Mouse (Mus musculus) ES-E14 (cell line): ENCODE data around the gene B130006D01Rik. TPM values are rescaled to one million over a fixed set of nuclear protein-coding genes. Genes with fewer than 3 reads are reported as not detected.

Experiments
- DNase-seq: peaks from one replicate; pipeline ENCODE4 v3.0.0-alpha.2; 2013; ENCODE audit warnings: low read depth, low spot score
- H3K27ac ChIP-seq: 2 replicates; pipeline ENCODE4 v1.5.1; 2012; ENCODE audit warnings: low read depth, mild to moderate bottlenecking, low read length, moderate library complexity, mixed read lengths; ENCODE audit not compliant: poor library complexity, insufficient read depth, severe bottlenecking
- H3K36me3 ChIP-seq: 2 replicates; pipeline ENCODE4 v1.6.1; 2012; ENCODE audit warnings: mild to moderate bottlenecking, low read length, moderate library complexity, mixed read lengths; ENCODE audit not compliant: control insufficient read depth, poor library complexity, insufficient read depth, severe bottlenecking
- H3K4me1 ChIP-seq, 2 experiments: fragments of 150-350 bp in 1 of 2; sonication (generic) in 1 of 2; 2 replicates each; pipeline ENCODE4 v1.6.1; 2012; ENCODE audit warnings: low read length in 2 of 2, mild to moderate bottlenecking in 1 of 2, mixed read lengths in 1 of 2; ENCODE audit not compliant: control insufficient read depth in 2 of 2, insufficient read depth in 2 of 2, poor library complexity in 1 of 2
- H3K4me3 ChIP-seq, 2 experiments: fragments of 150-350 bp in 1 of 2; sonication (generic) in 1 of 2; 2 replicates each; pipeline ENCODE4 v1.5.1; 2012; ENCODE audit warnings: low read length in 2 of 2, low read depth in 1 of 2, mild to moderate bottlenecking in 1 of 2, mixed read lengths in 1 of 2; ENCODE audit not compliant: insufficient read depth in 1 of 2, poor library complexity in 1 of 2, severe bottlenecking in 1 of 2
- H3K9ac ChIP-seq: 2 replicates; pipeline ENCODE4 v1.6.1; 2012; ENCODE audit warnings: low read depth, mild to moderate bottlenecking, low read length, mixed read lengths; ENCODE audit not compliant: poor library complexity, insufficient read depth, severe bottlenecking
- H3K9me3 ChIP-seq: fragments of 150-350 bp; sonication (generic); 2 replicates; pipeline ENCODE4 v1.6.1; 2012; ENCODE audit warnings: low read depth, mild to moderate bottlenecking, low read length; ENCODE audit not compliant: control insufficient read depth, insufficient read depth
- CHD2 ChIP-seq: IDR thresholded peaks from 2 replicates; pipeline ENCODE4 v1.6.1; 2014; ENCODE audit warnings: mild to moderate bottlenecking, low read depth, low read length, inconsistent platforms
- HCFC1 ChIP-seq: IDR thresholded peaks from 2 replicates; pipeline ENCODE4 v1.6.1; 2012; ENCODE audit warnings: low read length, inconsistent platforms, borderline replicate concordance; ENCODE audit not compliant: insufficient read depth
- MAFK ChIP-seq: IDR thresholded peaks from 2 replicates; pipeline ENCODE4 v1.6.1; 2014; ENCODE audit warnings: mild to moderate bottlenecking, low read depth, low read length, inconsistent platforms; ENCODE audit not compliant: insufficient read depth
- ZC3H11A ChIP-seq: IDR thresholded peaks from 2 replicates; pipeline ENCODE4 v1.6.1; 2012; ENCODE audit warnings: low read depth, mild to moderate bottlenecking, inconsistent platforms, low read length, borderline replicate concordance
- ZNF384 ChIP-seq: IDR thresholded peaks from 2 replicates; pipeline ENCODE4 v1.6.1; 2012; ENCODE audit warnings: low read depth, low read length, inconsistent platforms
- in situ Hi-C, 2 experiments: fragments of 600-800 bp; cut with MboI; formaldehyde crosslinking; loops; one replicate each; pipeline ENCODE4 v1.15.1; 2025; ENCODE audit warnings: low sequenced_read_pairs in 2 of 2, inconsistent platforms in 1 of 2; ENCODE audit not compliant: unreplicated experiment in 2 of 2
- total RNA-seq: library from RNA; depleted of rRNA; stranded (reverse); fragments of 300-350 nt; gene quantifications from 2 replicates; pipeline ENCODE4 v1.2.3, GENCODE M21; 2012

Gene B130006D01Rik
- total RNA-seq, 1 experiment = 1.5 TPM

DNA sequence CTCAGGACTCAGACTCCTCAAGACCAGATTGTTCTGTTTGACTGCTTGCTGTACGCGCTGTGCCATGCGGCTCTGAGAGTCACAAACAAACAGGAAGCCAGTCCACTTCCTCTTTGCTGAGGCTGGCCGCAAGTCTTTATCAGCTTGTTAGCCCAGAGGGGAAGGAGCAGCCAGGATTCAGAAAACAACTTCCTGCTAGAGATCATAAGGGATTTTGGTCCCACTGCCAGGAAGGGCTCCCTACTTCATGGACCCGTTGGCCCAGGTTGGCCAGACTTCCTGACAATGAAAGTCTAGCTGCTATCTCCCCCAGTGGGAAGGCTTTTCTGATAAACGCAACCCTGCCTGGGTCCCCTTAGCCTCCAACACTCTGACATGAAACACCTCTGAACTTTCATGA lies 34.9 kb upstream of the B130006D01Rik start:
- DNase-seq = no peak
- Histone ChIP-seq H3K36me3 (no peaks in the 10 kb centered on the region), H3K4me1 (peaks cover 4 to 16% of the 10 kb centered on the region in 2 experiments; a peak in 1 of 4 replicates), H3K9ac (0 out of 2 replicates have a peak overlapping the region, but pooled peaks have one; percentile 6), H3K4me3 (no peak overlapping the region), H3K27ac (no peak overlapping the region), H3K9me3 (no peaks in the 10 kb centered on the region)
- in situ Hi-C loops = loop anchor here in 1 of 2 experiments (5.0 kb wide), 1 partner anchor 64 kb away; no protein-coding TSS in a partner anchor
- no peak for TF ChIP-seq ZC3H11A
- no peak for TF ChIP-seq HCFC1
- TF ChIP-seq ZNF384 = no peak
- TF ChIP-seq MAFK = no peak
- TF ChIP-seq CHD2 = no peak

DNA sequence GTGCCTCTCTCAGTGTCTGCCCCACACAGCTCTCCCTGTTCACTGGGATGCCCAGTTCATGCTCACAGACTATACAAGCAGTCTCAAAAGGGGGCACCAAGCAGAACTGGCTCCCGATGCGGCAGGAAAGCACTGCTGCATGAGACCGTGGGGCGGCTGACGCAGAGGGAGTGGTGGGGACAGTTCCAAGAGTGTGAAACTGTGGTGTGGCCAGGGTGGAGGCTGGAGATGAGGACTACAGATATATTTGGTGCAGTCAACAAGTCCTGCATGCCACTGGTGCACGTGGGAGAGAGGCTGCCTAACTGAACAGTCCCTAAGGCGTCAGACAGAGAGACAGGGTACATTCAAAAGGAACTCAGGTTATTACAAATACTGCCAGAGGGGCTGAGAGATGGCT lies 34.4 kb upstream of the B130006D01Rik start:
- no peak overlapping the region for H3K27ac ChIP-seq
- H3K36me3 ChIP-seq = no peaks in the 10 kb centered on the region
- in situ Hi-C loops = loop anchor here in 1 of 2 experiments (5.0 kb wide), 1 partner anchor 63 kb away; no protein-coding TSS in a partner anchor
- no peak overlapping the region for H3K4me3 ChIP-seq
- no peak overlapping the region for H3K9ac ChIP-seq
- DNase-seq = no peak
- H3K9me3 ChIP-seq = no peaks in the 10 kb centered on the region
- peaks cover 4 to 16% of the 10 kb centered on the region in 2 experiments; a peak in 1 of 4 replicates for H3K4me1 ChIP-seq
- TF ChIP-seq MAFK (no peak), ZC3H11A (no peak), ZNF384 (no peak)

DNA sequence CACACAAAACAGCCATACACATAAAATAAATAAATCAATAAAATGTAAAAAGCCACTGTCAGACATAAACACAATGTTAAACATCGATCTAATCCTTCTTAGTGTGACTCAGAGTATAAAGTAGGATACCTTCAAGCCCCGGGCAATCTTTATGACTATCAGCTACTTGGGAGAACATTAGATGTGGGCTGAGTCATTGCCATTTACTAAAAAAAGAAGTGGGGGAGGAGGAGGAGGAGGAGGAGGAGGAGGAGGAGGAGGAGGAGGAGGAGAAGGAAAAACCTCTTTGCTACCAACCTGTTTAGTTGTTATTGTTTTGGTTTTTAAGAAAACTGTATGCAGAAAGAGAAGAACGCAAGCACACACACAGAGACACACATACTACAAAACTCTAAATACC lies 33.8 kb upstream of the B130006D01Rik start:
- in situ Hi-C loops = loop anchor here in 1 of 2 experiments (5.0 kb wide), 1 partner anchor 63 kb away; no protein-coding TSS in a partner anchor
- H3K9ac ChIP-seq = no peak overlapping the region
- H3K4me3 ChIP-seq = no peak overlapping the region
- H3K4me1 ChIP-seq = peaks cover 4 to 16% of the 10 kb centered on the region in 2 experiments; a peak in 1 of 4 replicates
- H3K27ac ChIP-seq = no peak overlapping the region
- TF ChIP-seq ZNF384 (no peak), HCFC1 (no peak), ZC3H11A (no peak), MAFK (no peak)
- no peaks in the 10 kb centered on the region for H3K9me3 ChIP-seq
- no peak for DNase-seq
- H3K36me3 ChIP-seq = no peaks in the 10 kb centered on the region

DNA sequence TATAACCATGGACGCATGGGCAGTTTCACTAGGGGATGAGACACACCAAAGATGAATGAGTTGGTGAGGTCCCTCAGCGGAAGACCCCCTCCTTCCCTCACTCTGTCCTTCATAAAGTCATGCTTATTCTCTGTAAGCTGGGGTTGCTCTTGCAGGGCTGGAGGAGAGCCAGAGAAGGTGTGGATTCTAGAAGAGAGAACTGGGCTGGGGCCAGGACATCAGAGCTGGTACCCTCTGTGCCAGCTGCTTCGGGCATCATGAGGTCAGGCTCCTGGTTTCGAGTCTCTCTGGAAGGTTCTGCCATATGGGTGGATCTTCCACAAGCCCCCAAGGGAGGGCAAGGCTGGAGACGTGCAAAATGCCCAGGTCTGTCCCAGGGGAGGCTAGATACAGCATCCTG lies 24.8 kb upstream of the B130006D01Rik start:
- TF ChIP-seq CHD2 = no peak
- TF ChIP-seq HCFC1 = no peak
- TF ChIP-seq ZNF384 = no peak
- no peak for TF ChIP-seq ZC3H11A
- no peak for DNase-seq
- in situ Hi-C loops = no loop called here
- Histone ChIP-seq H3K9ac (no peak overlapping the region), H3K27ac (no peak overlapping the region), H3K9me3 (no peaks in the 10 kb centered on the region), H3K4me3 (no peak overlapping the region), H3K36me3 (no peaks in the 10 kb centered on the region), H3K4me1 (peaks cover 3 to 8% of the 10 kb centered on the region in 2 experiments; a peak in 2 of 4 replicates)
